Mouse (Mus musculus): ENCODE measurements around the gene Slc6a8.

DNA sequence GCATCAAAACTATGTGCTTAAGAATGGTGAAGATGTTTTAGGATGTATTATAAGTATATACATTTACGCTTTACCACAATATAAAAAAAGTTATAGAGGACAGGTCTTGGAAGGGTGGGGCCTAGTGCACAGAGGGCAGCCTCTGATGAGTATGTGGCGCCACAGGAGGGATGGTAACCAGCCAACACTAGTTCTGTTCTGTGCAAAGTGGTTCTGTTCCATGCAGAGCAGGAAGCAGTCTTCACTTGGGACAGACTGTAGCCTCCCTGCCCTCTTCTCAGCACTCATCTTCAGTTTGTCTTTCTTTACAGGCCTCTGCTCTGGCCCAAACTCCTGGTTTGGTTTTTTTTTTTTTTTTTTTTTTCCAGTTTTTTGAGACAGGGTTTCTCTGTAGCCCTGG lies 11.2 kb downstream of the Slc6a8 start:
- TF ChIP-seq CTCF (IDR thresholded peaks at IDR 0.05; ENCODE audit: control insufficient read depth, insufficient read depth, insufficient replicate concordance, low read depth, low read length) (no peak), POLR2A (IDR thresholded peaks at IDR 0.05; ENCODE audit: control insufficient read depth, low read depth, low read length) (no peak)
